11 mouse cellular contexts compared by ENCODE assay signal in the genomic region with DNA sequence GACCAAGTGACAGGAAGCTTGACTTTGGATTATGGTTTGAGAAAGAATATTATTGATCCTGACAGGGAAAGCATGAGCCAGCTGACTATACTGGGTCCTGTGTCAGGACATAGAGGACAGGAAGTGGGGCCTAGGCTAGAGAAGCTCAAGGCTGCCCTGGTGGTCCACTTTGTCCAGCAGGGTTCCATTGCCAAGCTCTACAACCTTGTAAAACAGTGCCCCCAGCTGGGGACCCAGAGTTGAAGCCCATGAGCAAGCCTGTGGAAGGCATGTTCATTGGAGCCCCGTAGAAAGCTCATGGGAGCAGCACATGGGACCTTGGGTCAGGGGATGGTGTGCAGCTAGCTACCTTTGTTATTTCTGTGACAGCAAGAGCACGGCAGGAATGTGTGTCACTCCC. TPM values are rescaled to one million over a fixed set of nuclear protein-coding genes. Genes with fewer than 3 reads are reported as not detected.
DNase-seq lines count a peak whose midpoint lies in the region; ATAC-seq and TF ChIP-seq lines count a peak whose summit lies in the region.
"Had no signal": no experiment of that assay in that cellular context is flagged by ENCODE, and none has a peak within 500 bp of the region (broad histone marks: within the 10 kb centered on the region; RNA-seq: fewer than 3 reads in every experiment).

No protein-coding gene starts in this region.

- peaks cover 87% of the 10 kb centered on the region for H3K36me3 ChIP-seq in forebrain, embryonic 14.5 days (ENCODE audit: control insufficient read depth, insufficient read depth, low read length)
- H3K36me3 ChIP-seq in forebrain, embryonic 12.5 days (replicated peaks): peaks cover 76% of the 10 kb centered on the region
- peaks cover 57% of the 10 kb centered on the region for H3K36me3 ChIP-seq in thymus, adult 2 months (ENCODE audit: control insufficient read depth, insufficient read depth, low read length)

- ATAC-seq in forebrain, embryonic 14.5 days: no peak
- no peak for ATAC-seq in forebrain, embryonic 12.5 days (ENCODE audit: low FRiP score)
- ATAC-seq in activated CD4-positive, CD25-positive, alpha-beta regulatory T cell, adult 4 months: no peak

- H3K9ac ChIP-seq in forebrain, embryonic 14.5 days (ENCODE audit: low read length): no peak overlapping the region
- no peak overlapping the region for H3K9ac ChIP-seq in forebrain, embryonic 12.5 days
- H3K9ac ChIP-seq: embryonic facial prominence, embryonic 12.5 days; midbrain, embryonic 12.5 days had no signal

- H3K9me3 ChIP-seq in forebrain, embryonic 14.5 days (replicated peaks; ENCODE audit: control insufficient read depth, low read length): no peaks in the 10 kb centered on the region
- H3K9me3 ChIP-seq in forebrain, embryonic 12.5 days: no peaks in the 10 kb centered on the region
- H3K9me3 ChIP-seq: embryonic facial prominence, embryonic 12.5 days; midbrain, embryonic 12.5 days had no signal

- H3K27ac ChIP-seq in forebrain, embryonic 14.5 days (ENCODE audit: low read depth, low read length): no peak overlapping the region
- H3K27ac ChIP-seq in forebrain, embryonic 12.5 days: no peak overlapping the region
- H3K27ac ChIP-seq in layer of hippocampus, adult 2 months: no peak overlapping the region
- no peak overlapping the region for H3K27ac ChIP-seq in thymus, adult 2 months (ENCODE audit: control insufficient read depth, insufficient read depth, low read length)
- H3K27ac ChIP-seq: embryonic facial prominence, embryonic 12.5 days; midbrain, embryonic 12.5 days had no signal

- TF ChIP-seq CTCF in layer of hippocampus, adult 2 months (conservative IDR thresholded peaks at IDR 0.05): peak; percentile 67
- TF ChIP-seq CTCF in thymus, adult 2 months (IDR thresholded peaks at IDR 0.05; ENCODE audit: borderline replicate concordance, control insufficient read depth, extremely low read depth, insufficient read depth, low read length, poor library complexity): no peak

- no peak overlapping the region for H3K4me2 ChIP-seq in forebrain, embryonic 14.5 days (ENCODE audit: low read length)
- H3K4me2 ChIP-seq in forebrain, embryonic 12.5 days: no peak overlapping the region
- H3K4me2 ChIP-seq: embryonic facial prominence, embryonic 12.5 days; midbrain, embryonic 12.5 days had no signal

- 85% methylated on average over 2 of the region's 2 CpGs for WGBS in forebrain, embryonic 14.5 days
- 86% methylated on average over 2 of the region's 2 CpGs for WGBS in forebrain, embryonic 12.5 days
- 98% methylated on average over 2 of the region's 2 CpGs for WGBS in thymus, adult 2 months

- no peaks in the 10 kb centered on the region for H3K27me3 ChIP-seq in forebrain, embryonic 14.5 days (replicated peaks; ENCODE audit: control insufficient read depth, insufficient read depth, low read length)
- no peaks in the 10 kb centered on the region for H3K27me3 ChIP-seq in forebrain, embryonic 12.5 days
- no peaks in the 10 kb centered on the region for H3K27me3 ChIP-seq in thymus, adult 2 months (ENCODE audit: control insufficient read depth, insufficient read depth, low read length)
- H3K27me3 ChIP-seq: embryonic facial prominence, embryonic 12.5 days; midbrain, embryonic 12.5 days had no signal

- no peak for TF ChIP-seq POLR2A in thymus, adult 2 months (IDR thresholded peaks at IDR 0.05; ENCODE audit: control insufficient read depth, extremely low read depth, insufficient read depth, low read length, poor library complexity)

- H3K4me1 ChIP-seq in forebrain, embryonic 14.5 days (ENCODE audit: control insufficient read depth, insufficient read depth, low read length): no peaks in the 10 kb centered on the region
- no peaks in the 10 kb centered on the region for H3K4me1 ChIP-seq in forebrain, embryonic 12.5 days
- no peaks in the 10 kb centered on the region for H3K4me1 ChIP-seq in thymus, adult 2 months (replicated peaks; ENCODE audit: control insufficient read depth, insufficient read depth, low read length)
- H3K4me1 ChIP-seq: embryonic facial prominence, embryonic 12.5 days; midbrain, embryonic 12.5 days had no signal

- DNase-seq in forebrain, embryonic 14.5 days (ENCODE audit: low spot score): peak; percentile 9
- DNase-seq in layer of hippocampus, adult 2 months (ENCODE audit: low spot score in 2 of 2): no peak
- DNase-seq in layer of hippocampus, adult 18-20 months (ENCODE audit: low spot score in 2 of 2): no peak
- peak; percentile 5 for DNase-seq in thymus, adult 2 months
- no peak for DNase-seq in thymus, postnatal 0 days (ENCODE audit: low spot score)
- DNase-seq in frontal cortex, postnatal 36 days (ENCODE audit: low spot score in 2 of 2): no peak
- DNase-seq: adrenal gland, adult 8-10 months had no signal

- no peak overlapping the region for H3K4me3 ChIP-seq in forebrain, embryonic 14.5 days (ENCODE audit: low read depth, low read length)
- no peak overlapping the region for H3K4me3 ChIP-seq in forebrain, embryonic 12.5 days (replicated peaks)
- no peak overlapping the region for H3K4me3 ChIP-seq in layer of hippocampus, adult 2 months
- no peak overlapping the region for H3K4me3 ChIP-seq in thymus, adult 2 months (ENCODE audit: control insufficient read depth, insufficient read depth, low read length)
- H3K4me3 ChIP-seq: embryonic facial prominence, embryonic 12.5 days; midbrain, embryonic 12.5 days had no signal

RNA-seq across cellular contexts. Expression of a gene that starts 20.2 kb away (rescaled TPM):
- 120 and 138 TPM in 2 replicates for polyA plus RNA-seq in forebrain, embryonic 14.5 days (2014; fragmentation: Nextera tagmentation; extraction: Ambion mirVana)
- polyA plus RNA-seq in forebrain, embryonic 12.5 days (2016; fragmentation: Nextera tagmentation; extraction: Ambion mirVana): 103 TPM in 2 replicates
- total RNA-seq in layer of hippocampus, adult 2 months (2021): 100 to 1,000 TPM; 147 to 154 TPM
- 100 to 1,000 TPM; 145 to 146 TPM for total RNA-seq in layer of hippocampus, adult 18-20 months (2021)
- 152 and 153 TPM in 2 replicates for polyA plus RNA-seq in thymus, adult 2 months (2012; rRNA removed)
- polyA plus RNA-seq in thymus, postnatal 0 days (2015; fragmentation: Nextera tagmentation; extraction: Ambion mirVana): 41.5 and 48.4 TPM in 2 replicates
- 10 to 100 TPM; 21.7 to 27.2 TPM for polyA plus RNA-seq in activated CD4-positive, CD25-positive, alpha-beta regulatory T cell, adult 4 months (2017; shearing (Covaris generic))

RNA-seq across cellular contexts. Expression of a gene that starts 20.2 kb away (rescaled TPM):
- polyA plus RNA-seq in forebrain, embryonic 14.5 days (2014; fragmentation: Nextera tagmentation; extraction: Ambion mirVana): 25.7 and 31.7 TPM in 2 replicates
- polyA plus RNA-seq in forebrain, embryonic 12.5 days (2016; fragmentation: Nextera tagmentation; extraction: Ambion mirVana): 44.3 and 49.5 TPM in 2 replicates
- total RNA-seq in layer of hippocampus, adult 2 months (2021): 10 to 100 TPM; 22.7 to 22.8 TPM
- 10 to 100 TPM; 23.4 to 24.4 TPM for total RNA-seq in layer of hippocampus, adult 18-20 months (2021)
- 52.2 and 59.4 TPM in 2 replicates for polyA plus RNA-seq in thymus, adult 2 months (2012; rRNA removed)
- 20.5 and 20.6 TPM in 2 replicates for polyA plus RNA-seq in thymus, postnatal 0 days (2015; fragmentation: Nextera tagmentation; extraction: Ambion mirVana)
- polyA plus RNA-seq in activated CD4-positive, CD25-positive, alpha-beta regulatory T cell, adult 4 months (2017; shearing (Covaris generic)): 10 to 100 TPM; 29.3 to 30.8 TPM

Comparison
In these comparisons a context has a peak if more than half of its experiments do, and no peak if none do; other contexts are left out.
1. DNase-seq: peak in forebrain, embryonic 14.5 days (single experiment) and thymus, adult 2 months (single experiment); none in layer of hippocampus, adult 2 months (0 of 2), layer of hippocampus, adult 18-20 months (0 of 2), thymus, postnatal 0 days (single experiment) and frontal cortex, postnatal 36 days (0 of 2).